Mouse (Mus musculus) cerebellum, adult 9-10 months (tissue): Measurements from ENCODE around the gene Serinc5.
A peak's percentile ranks its signal among the peaks of the same experiment; 100 is the strongest.

ENCODE experiments used
- DNase-seq: peaks from one replicate; pipeline ENCODE4 v3.0.0; 2022

Serinc5 gene

GRCm38 (mm10) chr13:92615201-92615600 is 4.3 kb downstream of the Serinc5 start:
- no peak for DNase-seq

DNA sequence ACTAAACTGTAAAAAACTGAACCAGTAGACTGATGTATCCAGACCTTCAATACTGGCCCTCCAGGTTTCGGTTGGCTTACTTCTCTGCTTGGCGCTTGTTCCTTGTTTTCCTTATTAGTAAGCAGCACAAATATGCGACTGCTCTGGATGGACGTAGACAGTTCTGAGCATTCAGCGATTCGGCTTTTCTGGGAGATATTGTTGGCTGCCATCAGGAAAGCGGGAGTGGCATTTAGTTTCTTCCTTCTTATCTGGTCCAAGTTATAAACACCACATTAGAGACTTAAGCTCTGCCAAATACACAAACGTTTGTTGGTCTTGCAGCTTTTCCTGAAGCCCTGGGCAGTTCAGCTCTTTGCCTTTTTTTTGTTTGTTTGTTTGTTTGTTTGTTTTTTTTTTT is 5.6 kb downstream of the Serinc5 start:
- DNase-seq, result no peak

GRCm38 (mm10) chr13:92626196-92626595 is 15.3 kb downstream of the Serinc5 start:
- DNase-seq, result no peak

DNA sequence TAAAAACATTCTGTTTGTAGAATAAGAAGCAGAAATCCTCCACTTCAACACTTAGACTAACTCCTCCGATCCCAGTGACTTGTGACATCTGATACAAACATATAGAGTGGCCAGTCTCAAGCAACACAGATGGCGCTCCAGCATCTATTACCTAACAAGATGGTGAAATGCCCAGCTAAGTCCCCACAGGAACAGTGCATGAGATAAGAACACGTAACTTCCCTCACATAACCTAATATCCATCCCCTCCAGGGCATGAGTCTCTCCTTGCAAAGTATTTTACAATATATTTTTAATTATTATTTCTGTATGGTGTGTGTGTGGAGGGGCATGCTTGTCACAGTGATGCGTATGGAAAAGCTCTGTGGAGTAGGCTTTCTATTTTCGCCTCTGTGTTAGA is 15.8 kb downstream of the Serinc5 start:
- DNase-seq, result no peak

DNA sequence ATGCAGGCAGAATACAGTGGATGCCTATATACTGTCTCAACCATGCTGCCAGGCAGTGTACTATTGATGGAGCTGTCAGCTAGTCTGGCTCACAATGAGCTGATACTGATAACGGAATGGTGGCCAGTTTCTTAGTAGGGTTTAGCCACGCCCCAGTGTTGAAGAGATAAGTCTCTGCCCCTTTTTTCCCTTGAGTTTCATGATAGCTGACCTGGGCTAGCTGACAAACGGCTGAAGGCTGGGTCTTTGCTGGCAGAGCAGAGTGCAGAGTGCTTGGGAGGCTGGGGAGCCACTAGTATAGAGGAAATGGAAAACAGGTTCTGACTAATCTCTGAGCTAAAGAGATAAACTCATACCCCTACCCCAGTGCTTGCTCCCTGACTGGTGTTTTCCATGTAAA is 18.6 kb downstream of the Serinc5 start:
- no peak for DNase-seq

GRCm38 (mm10) chr13:92631450-92631849 is 20.6 kb downstream of the Serinc5 start:
- DNase-seq, result no peak

GRCm38 (mm10) chr13:92632550-92632949 is 21.7 kb downstream of the Serinc5 start:
- DNase-seq, result no peak

DNA sequence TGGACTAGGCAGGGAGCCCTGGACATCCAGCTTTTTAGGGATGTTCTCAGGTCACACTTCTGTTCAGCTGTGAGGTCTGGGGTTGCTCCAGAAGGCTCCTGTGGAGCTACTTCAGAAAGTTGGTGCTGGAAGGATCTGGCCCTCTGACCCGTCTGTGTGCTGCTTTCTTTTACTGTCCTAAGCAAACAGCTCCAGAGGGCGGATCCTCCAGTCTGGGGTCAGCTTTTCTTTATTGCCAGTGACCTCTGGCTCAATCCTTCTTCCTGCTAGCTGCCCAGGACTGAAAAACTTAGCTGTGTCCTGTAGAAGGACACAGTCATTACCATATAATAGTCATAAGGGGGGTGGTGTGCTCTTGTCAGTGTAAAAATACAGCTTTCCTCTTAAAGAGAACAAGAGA is 24.1 kb downstream of the Serinc5 start:
- no peak for DNase-seq

DNA sequence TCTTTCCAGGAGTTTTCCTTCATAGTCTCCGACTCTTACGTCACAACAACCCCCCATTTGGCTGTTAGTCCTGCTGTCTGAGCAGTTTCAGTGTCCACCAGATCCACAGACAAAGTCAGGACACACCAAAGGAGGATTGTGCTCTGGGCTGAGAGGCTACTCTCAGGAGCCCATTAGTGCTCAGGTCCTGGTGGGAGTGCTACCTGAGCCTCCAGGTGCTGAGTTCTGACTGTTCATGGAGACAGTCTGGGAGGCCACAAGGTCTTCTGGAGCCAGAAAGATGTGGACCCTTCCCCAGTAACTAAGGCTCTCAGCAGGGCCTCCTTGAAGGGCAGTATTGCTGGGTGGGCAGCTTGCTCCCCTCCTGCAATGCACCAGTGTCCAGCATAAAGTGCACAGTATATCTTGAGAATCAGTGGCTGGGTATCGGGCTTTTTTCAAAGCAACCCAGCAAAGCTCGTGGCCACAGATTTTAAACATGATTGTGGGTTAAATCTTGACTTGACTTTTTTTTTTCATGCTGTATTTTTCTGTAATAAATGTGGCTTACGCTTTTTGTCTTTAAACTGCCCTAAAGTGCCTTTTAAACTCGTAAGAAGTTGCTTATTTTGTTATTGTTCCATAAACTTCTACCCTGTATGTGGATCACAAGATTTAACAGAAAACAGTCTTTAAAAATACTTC is 25.5 kb downstream of the Serinc5 start:
- DNase-seq, result no peak

GRCm38 (mm10) chr13:92636910-92637275 is 26.0 kb downstream of the Serinc5 start:
- no peak for DNase-seq

DNA sequence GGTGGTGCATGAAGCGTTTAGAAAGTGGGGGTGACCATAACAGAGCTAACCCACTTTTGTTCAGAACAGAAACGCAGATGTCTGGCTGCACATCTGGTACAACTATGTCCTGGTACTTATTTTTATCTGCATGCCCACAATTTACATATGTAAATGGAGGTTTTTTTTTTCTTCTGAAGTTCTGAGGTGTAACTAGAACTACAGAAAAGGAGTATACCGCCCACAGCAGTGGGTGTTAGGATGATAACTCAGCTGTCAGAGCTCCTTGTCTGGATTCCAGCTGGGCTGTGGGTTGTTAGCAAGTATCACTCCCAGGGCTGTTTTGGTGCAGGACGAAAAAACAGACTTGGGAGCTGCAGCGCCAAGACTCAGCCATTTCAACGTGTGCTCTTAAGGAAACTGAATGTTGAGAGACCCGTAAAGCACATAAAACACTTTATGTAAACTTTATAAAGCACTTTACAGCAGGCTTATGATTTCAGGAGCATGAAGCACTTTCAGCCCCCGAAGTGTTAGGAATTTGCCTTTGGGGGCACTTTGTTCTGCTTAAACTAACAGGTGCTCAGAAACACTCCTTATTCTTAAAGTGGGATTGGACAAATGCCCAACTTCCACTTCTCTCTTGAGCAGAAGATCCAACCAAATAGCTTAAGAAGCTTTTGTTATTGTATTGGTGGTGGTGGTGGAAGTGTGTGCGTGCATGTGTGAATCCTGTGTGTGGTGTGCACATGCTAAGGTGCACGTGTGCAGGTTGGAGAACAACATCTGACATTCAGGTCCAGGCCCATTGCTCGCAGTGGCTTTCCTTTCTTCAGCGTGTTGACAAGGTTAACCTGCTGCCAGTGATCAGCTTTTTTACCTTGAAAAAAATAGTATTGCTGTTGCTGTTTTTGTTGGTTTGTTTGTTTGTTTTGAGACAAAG is 28.5 kb downstream of the Serinc5 start:
- no peak for DNase-seq

DNA sequence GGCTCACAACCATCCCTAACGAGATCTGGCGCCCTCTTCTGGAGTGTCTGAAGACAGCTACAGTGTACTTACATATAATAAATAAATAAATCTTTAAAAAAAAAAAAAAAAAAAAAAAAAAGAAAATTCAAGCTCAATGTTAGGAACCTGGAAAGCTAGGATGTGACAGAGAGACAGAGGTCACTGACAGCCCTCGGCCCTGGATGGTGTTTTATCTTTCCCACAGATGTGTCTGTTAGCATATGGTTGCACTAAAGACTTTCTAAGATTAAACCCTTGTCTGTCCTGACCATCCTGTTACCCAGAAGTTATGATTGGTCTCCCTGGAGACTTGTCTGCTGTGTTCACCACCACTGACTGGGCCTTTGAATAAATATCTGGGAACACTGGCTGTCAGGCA is 33.3 kb downstream of the Serinc5 start:
- no peak for DNase-seq

DNA sequence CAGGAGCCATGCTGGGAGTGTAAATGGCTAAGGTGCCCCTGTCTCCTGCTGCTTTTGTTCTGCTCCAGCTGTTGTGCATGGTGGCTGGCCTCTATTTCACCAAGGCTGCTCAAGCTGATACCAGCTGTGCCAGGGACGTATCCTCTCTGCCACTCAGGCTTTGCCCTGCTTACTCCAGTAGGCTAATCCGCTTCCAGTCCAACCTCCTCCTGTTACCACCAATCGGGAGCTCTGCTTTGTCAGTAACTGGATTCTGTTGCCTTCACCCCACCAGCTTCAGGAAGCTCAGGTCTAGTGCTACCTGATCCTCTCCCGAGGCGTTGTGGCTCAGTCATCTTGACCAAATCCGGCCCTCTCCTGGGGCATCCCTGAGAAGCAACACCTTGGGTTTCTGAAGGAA is 33.9 kb downstream of the Serinc5 start:
- DNase-seq, result no peak

DNA sequence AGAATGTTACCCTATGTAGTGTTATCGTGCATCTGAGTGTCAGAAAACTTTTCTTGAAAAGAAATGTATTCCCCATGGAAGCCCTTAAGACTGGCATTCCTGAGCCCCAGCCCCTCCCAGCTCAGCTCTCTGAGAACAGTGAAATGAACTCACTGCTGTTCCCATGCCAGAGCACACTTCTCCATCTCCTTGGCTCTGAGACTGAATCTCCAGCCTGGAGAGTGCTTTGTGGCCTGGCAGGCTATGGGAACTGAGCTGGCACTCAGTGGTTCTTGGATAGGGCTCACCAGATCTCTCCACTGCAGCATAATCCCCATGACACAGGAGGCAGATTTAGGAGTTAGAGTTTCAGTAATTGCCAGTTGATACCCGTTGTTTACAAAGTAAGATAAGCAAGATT is 36.8 kb downstream of the Serinc5 start:
- peak; percentile 63 for DNase-seq

DNA sequence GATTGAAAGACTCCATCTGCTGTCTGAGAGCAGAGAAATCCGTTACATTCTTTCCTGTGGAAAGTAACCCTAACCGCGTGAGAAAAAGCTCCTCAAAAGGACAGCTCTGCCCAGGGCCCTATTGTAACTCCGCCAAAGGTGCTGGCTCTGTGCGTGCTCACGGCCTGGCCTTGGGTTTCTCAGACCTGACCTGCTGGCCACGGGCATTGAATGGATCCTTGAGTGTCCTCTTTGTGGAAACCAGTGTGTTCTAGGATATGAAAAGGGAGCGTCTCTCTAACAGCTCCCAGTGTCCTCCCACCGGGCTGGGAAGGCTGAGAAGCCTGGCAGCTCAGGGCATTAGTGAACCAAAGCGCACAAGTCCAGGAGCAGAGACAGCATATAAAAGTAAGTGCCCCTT is 38.2 kb downstream of the Serinc5 start:
- DNase-seq, result no peak

DNA sequence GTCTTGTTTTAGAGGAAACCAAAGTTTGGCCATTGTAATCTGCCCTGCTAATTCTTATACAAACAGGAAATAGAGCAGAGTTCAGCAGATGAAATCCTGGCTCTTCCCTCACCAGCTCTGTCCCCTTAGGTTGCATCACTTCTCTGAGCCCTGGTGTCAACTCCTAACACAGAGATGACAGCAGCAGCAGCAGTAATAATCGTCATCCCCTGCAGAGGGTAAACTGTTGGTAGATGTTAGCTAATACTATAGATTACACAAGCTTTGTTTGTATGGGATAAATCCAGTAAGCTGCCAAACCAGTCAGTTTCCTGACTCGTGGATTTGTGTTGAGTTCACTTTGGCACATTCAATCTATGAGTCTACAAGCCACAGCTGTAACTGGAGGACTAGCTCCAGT is 40.1 kb downstream of the Serinc5 start:
- DNase-seq, result no peak

GRCm38 (mm10) chr13:92652498-92652897 is 41.6 kb downstream of the Serinc5 start:
- no peak for DNase-seq

GRCm38 (mm10) chr13:92653283-92653682 is 42.4 kb downstream of the Serinc5 start:
- no peak for DNase-seq

- DNase-seq, result peak; percentile 29
Observed at GRCm38 (mm10) chr13:92656815-92657513, 46.1 kb downstream of the Serinc5 start.

- no peak for DNase-seq
Observed at GRCm38 (mm10) chr13:92659611-92660010, 48.7 kb downstream of the Serinc5 start.

GRCm38 (mm10) chr13:92662555-92663286 is 51.8 kb downstream of the Serinc5 start:
- no peak for DNase-seq

GRCm38 (mm10) chr13:92665008-92665407 is 54.1 kb downstream of the Serinc5 start:
- no peak for DNase-seq
